Mouse (Mus musculus): ENCODE results near the gene Exd2. TPM values are rescaled to one million over a fixed set of nuclear protein-coding genes. Genes with fewer than 3 reads are reported as not detected.

Exd2 gene
- 11.7 and 13.3 TPM in 2 replicates for polyA plus RNA-seq (2012; rRNA removed)

GRCm38 (mm10) chr12:80462942-80463651, at the start of gene Exd2:
Exd2 (plus strand) TSS chr12:80463095.

GRCm38 (mm10) chr12:80436336-80436976, 26.4 kb upstream of the Exd2 start, which contains the start of gene Dcaf5:
Dcaf5 (minus strand) TSS chr12:80436601.

GRCm38 (mm10) chr12:80517977-80518376, 55.1 kb downstream of the Exd2 start, which contains the start of gene Galnt16:
Galnt16 (plus strand) TSS chr12:80518277.

Other genes with a start within 250 kb of the Exd2 start
- gene Actn1, start 202.7 kb upstream of the Exd2 start, polyA plus RNA-seq (2012; rRNA removed), result 170 and 182 TPM in 2 replicates
- gene Dcaf5, start 26.5 kb upstream of the Exd2 start, polyA plus RNA-seq (2012; rRNA removed), result 29.1 and 32.0 TPM in 2 replicates
- 6.2 and 7.1 TPM in 2 replicates for gene Galnt16, start 55.2 kb downstream of the Exd2 start, polyA plus RNA-seq (2012; rRNA removed)
- gene Slc39a9, start 180.8 kb downstream of the Exd2 start, polyA plus RNA-seq (2012; rRNA removed), result 51.6 and 57.3 TPM in 2 replicates
- gene Erh, start 181.2 kb downstream of the Exd2 start, polyA plus RNA-seq (2012; rRNA removed), result 25.5 and 35.2 TPM in 2 replicates
- 17.8 and 26.1 TPM in 2 replicates for gene Plekhd1, start 229.5 kb downstream of the Exd2 start, polyA plus RNA-seq (2012; rRNA removed)

Data from ovary, adult 2 months (tissue).